Mouse (Mus musculus): ENCODE data around the gene Adora2a.
"Not testable (repeated sequence)": the region's sequence is repeated elsewhere in the genome, so short reads cannot be mapped to it uniquely, and the experiment has no call there.

The Adora2a gene

GRCm38 (mm10) chr10:75345265-75345664 lies 28.6 kb downstream of the Adora2a start:
- DNase-seq (ENCODE audit: low spot score in 2 of 2) = no peak

DNA sequence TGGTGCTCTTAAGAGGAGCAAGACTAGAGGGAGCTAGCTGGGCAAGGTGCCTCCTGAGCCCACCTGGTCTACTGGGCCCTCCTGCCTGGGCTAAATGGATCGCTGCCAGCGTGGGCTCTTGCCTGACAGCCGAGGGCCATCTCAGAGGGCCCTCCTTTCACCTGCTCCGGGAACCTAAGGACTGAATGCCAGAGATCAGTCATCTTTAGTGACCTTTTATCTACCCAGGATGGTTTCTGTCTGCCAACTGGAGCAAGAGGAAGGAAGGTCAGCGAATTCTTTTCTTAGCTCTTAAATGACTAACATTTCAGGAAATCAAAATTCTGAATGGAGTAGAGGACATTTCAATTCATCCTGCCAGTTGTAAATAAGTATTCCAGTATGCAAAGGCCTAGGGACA lies 33.9 kb downstream of the Adora2a start:
- DNase-seq (ENCODE audit: low spot score in 2 of 2) = peak in 1 of 2 experiments; percentile 35

DNA sequence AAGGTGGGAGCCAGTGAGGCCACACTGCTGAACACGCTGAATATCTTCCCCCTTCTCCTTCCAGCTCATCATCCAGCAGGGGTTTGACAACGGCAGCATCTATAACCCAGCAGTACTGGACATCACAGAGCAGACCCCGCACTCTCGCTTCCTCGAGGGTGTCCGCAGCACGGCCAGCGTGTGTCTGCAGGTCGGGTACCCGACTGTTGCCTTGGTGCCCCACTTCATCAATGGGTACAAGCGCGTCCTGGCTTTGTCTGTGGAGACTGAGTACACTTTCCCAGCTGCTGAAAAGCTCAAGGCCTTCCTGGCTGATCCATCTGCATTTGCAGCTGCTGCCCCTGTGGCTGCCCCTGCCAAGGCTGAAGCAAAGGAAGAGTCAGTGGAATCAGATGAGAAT lies 35.9 kb downstream of the Adora2a start:
- no peak for DNase-seq (ENCODE audit: low spot score in 2 of 2)

DNA sequence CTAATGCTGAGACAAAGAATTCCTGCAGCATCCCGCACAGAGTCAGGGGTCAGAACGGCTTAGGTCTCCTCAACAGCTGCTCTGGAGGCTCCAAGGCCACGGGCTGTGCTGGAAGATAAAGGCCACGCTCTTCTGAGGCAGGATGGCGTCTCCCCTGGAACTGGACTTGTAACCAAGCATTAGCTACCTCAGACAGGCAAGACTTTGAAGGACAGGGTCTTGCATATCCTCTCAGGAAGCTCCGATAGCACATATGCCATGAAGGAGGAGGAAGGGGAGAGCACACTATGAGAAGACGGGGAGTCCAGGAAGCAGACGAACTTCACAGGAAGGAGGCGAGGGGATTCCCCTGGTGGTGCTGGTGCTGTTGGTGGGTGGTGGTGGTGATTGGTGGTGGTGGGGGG lies 37.2 kb downstream of the Adora2a start:
- not testable (repeated sequence) for DNase-seq (ENCODE audit: low spot score in 2 of 2)

- DNase-seq (ENCODE audit: low spot score in 2 of 2) = no peak
These were observed 38.7 kb downstream of the Adora2a start for GRCm38 (mm10) chr10:75355341-75355740.

- DNase-seq (ENCODE audit: low spot score in 2 of 2) = peak; percentile 47 to 50
These were observed 47.6 kb downstream of the Adora2a start for GRCm38 (mm10) chr10:75364214-75364690.

- no peak for DNase-seq (ENCODE audit: low spot score in 2 of 2)
These were observed 48.1 kb downstream of the Adora2a start for GRCm38 (mm10) chr10:75364796-75365195.

GRCm38 (mm10) chr10:75365231-75365633 lies 48.6 kb downstream of the Adora2a start:
- DNase-seq (ENCODE audit: low spot score in 2 of 2) = no peak

DNA sequence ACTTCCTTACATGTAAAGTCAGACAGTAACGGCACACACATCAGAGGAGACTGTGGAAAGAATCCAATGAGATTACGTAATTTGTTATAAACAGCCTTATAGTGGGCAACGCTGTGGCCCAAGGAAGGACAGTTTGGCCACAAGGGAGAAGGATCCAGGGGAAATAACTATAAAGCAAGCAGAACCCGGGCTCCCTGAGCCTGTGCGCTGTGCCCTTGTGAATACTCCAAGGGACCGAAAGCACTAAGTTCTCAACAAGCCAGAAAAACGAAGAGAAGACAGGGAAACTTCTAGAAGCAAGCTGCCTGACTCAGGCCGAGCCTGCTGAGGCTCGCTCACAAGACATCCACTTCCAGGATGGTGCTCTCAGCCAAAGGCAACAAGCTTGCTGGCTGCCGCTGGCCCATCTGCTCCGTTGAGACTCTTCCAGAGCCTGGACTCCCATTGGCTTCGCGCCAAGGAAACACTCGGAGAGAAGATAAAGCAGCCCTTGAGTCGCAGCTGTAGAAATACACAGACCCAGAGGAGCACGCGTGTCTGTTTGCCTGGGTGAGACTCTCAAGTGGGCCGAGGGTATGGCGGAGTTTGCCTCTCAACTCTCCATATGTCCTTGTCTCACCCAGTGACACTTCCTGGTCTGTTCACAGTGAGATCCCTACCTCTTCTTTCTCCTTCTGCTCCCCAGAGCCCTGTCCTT lies 57.1 kb downstream of the Adora2a start:
- DNase-seq (ENCODE audit: low spot score in 2 of 2) = peak; percentile 73 to 84

DNA sequence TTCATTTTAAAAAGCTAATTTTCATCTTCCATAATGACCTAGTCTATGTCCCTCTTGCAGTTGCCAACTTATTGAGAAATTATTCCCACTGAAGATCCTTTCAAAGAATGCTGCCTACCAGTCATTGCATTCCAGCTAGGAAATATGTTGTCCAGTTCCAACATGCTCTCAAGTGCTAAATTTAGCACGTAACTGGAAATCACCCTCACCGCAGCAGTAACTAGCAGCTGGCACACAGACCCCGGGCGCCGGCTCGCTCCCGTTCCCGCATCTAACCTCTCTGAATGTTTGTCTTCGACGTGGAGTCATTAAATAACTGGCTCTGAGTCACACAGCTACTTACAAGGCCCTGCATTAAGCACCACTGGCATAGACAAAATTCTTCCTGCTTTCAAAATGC lies 62.0 kb downstream of the Adora2a start:
- no peak for DNase-seq (ENCODE audit: low spot score in 2 of 2)

Measured in heart, adult 9 months (tissue).